Mouse (Mus musculus) CH12.LX (cell line): ENCODE results near the gene Kcnd3.

Experiments used
- CHD1 ChIP-seq: IDR thresholded peaks from 2 replicates; pipeline ENCODE4 v1.6.1; 2012; ENCODE audit warnings: low read depth, low read length, improper control_type of control experiment, inconsistent platforms
- CTCF ChIP-seq, 2 experiments: IDR thresholded peaks in 1 of 2; conservative IDR thresholded peaks in 1 of 2; 2 replicates each; pipeline ENCODE4 v1.5.1; 2011 to 2012; ENCODE audit warnings: low read depth in 2 of 2, low read length in 2 of 2, improper control_type of control experiment in 1 of 2, inconsistent platforms in 1 of 2, mild to moderate bottlenecking in 1 of 2, moderate library complexity in 1 of 2
- ETS1 ChIP-seq: conservative IDR thresholded peaks from 2 replicates; pipeline ENCODE4 v1.6.1; 2012; ENCODE audit warnings: low read depth, mild to moderate bottlenecking, inconsistent platforms, low read length, improper control_type of control experiment, moderate library complexity
- JUN ChIP-seq: IDR thresholded peaks from 2 replicates; pipeline ENCODE4 v1.6.1; 2011; ENCODE audit warnings: low read depth, mild to moderate bottlenecking, low read length, improper control_type of control experiment, moderate library complexity; ENCODE audit not compliant: insufficient read depth
- NELFE ChIP-seq: IDR thresholded peaks from 2 replicates; pipeline ENCODE4 v1.6.1; 2011; ENCODE audit warnings: low read depth, low read length, improper control_type of control experiment
- POLR2A ChIP-seq: IDR thresholded peaks from 2 replicates; pipeline ENCODE4 v1.6.1; 2011; ENCODE audit warnings: low read depth, mild to moderate bottlenecking, improper control_type of control experiment, low read length
- POLR2AphosphoS2 ChIP-seq: IDR thresholded peaks from 2 replicates; pipeline ENCODE4 v1.6.1; 2011; ENCODE audit warnings: low read depth, low read length, improper control_type of control experiment
- USF1 ChIP-seq: IDR thresholded peaks from 2 replicates; pipeline ENCODE4 v1.6.1; 2014; ENCODE audit warnings: low read depth, mild to moderate bottlenecking, inconsistent platforms, low read length, improper control_type of control experiment

DNA sequence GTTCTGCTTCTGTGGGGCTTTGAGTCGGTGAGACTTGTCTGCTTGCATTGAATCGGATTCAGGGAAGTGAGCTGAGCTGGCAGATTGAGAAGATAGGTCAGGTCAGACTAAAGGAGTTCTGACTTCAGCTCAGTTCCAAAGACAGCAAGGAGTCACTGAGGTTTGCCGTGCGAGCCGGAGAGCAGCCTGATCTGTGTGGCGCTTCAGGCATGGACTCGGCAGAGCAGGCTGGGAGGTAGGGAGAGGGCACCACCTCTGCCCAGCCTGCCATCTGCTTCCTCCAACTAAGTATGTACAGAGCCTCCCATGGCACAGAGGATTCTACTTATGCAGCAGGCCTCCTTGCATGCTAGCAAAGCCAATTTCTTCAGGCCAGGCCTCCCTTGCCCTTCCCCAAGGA is 44.1 kb downstream of the Kcnd3 start:
- TF ChIP-seq POLR2AphosphoS2 (no peak), CTCF (conservative IDR thresholded peaks at IDR 0.05 in 1 of 2, IDR thresholded peaks at IDR 0.05 in 1 of 2; ENCODE audit: low read depth in 2 of 2, low read length in 2 of 2) (no peak), JUN (no peak), NELFE (no peak), POLR2A (no peak), ETS1 (no peak), USF1 (no peak), CHD1 (no peak)
